Mouse (Mus musculus) small intestine, adult 2 months (tissue): ENCODE results near the gene Hlcs. TPM values are rescaled to one million over a fixed set of nuclear protein-coding genes. Genes with fewer than 3 reads are reported as not detected.
"Not testable (repeated sequence)": the region's sequence is repeated elsewhere in the genome, so short reads cannot be mapped to it uniquely, and the experiment has no call there.

Experiments
- H3K27ac ChIP-seq: fragments of 200-500 bp; 2 replicates; pipeline ENCODE4 v1.5.1; 2012; ENCODE audit warnings: low read depth, low read length, control low read depth, inconsistent platforms; ENCODE audit not compliant: insufficient read depth
- H3K27me3 ChIP-seq: fragments of 200-500 bp; 2 replicates; pipeline ENCODE4 v1.6.1; 2012; ENCODE audit warnings: mild to moderate bottlenecking, moderate library complexity, low read length, inconsistent platforms; ENCODE audit not compliant: control insufficient read depth, insufficient read depth
- H3K36me3 ChIP-seq: fragments of 200-500 bp; 2 replicates; pipeline ENCODE4 v1.6.1; 2012; ENCODE audit warnings: mild to moderate bottlenecking, low read length, control low read depth, inconsistent platforms; ENCODE audit not compliant: control insufficient read depth, insufficient read depth
- H3K4me1 ChIP-seq: fragments of 200-500 bp; 2 replicates; pipeline ENCODE4 v1.6.1; 2012; ENCODE audit warnings: low read length, inconsistent platforms, mixed read lengths; ENCODE audit not compliant: control insufficient read depth, insufficient read depth, insufficient read length
- H3K4me3 ChIP-seq: fragments of 200-500 bp; 2 replicates; pipeline ENCODE4 v1.5.1; 2012; ENCODE audit warnings: low read depth, mild to moderate bottlenecking, control low read depth, inconsistent platforms, low read length, moderate library complexity
- CTCF ChIP-seq: fragments of 200-500 bp; IDR thresholded peaks from 2 replicates; pipeline ENCODE4 v1.5.1; 2012; ENCODE audit warnings: low read depth, mild to moderate bottlenecking, control low read depth, inconsistent platforms, low read length, moderate library complexity, mixed read lengths; ENCODE audit not compliant: insufficient replicate concordance, insufficient read length; ENCODE audit errors: extremely low read depth
- POLR2A ChIP-seq: fragments of 200-500 bp; IDR thresholded peaks from 2 replicates; pipeline ENCODE4 v1.6.1; 2012; ENCODE audit warnings: low read depth, mild to moderate bottlenecking, control low read depth, inconsistent platforms, low read length, moderate library complexity
- WGBS: fragments of 180-500 bp; shearing (Covaris S2); methylation state at CpG from one replicate; pipeline ENCODE4 v1.1.7; 2018; 5-methylcytosine and 5-hydroxymethylcytosine counted together
- polyA plus RNA-seq: library from polyadenylated mRNA; depleted of rRNA; stranded (reverse); fragments of >200 nt; gene quantifications from 2 replicates; pipeline ENCODE4 v1.2.3, GENCODE M21; 2012

The Hlcs gene
- polyA plus RNA-seq, 1 experiment: 3.2 TPM

GRCm38 (mm10) chr16:94350287-94350677 is 36.9 kb upstream of the Hlcs start:
- Histone ChIP-seq H3K27me3 (no peaks in the 10 kb centered on the region), H3K36me3 (no peaks in the 10 kb centered on the region), H3K4me3 (no peak overlapping the region), H3K27ac (no peak overlapping the region), H3K4me1 (no peaks in the 10 kb centered on the region)
- no peak for TF ChIP-seq CTCF
- 78% methylated on average over 10 of the region's 10 CpGs for WGBS

GRCm38 (mm10) chr16:94349588-94350286 is 36.4 kb upstream of the Hlcs start:
- Histone ChIP-seq H3K36me3 (no peaks in the 10 kb centered on the region), H3K4me1 (no peaks in the 10 kb centered on the region), H3K4me3 (no peak overlapping the region), H3K27me3 (no peaks in the 10 kb centered on the region), H3K27ac (no peak overlapping the region)
- TF ChIP-seq CTCF (no peak), POLR2A (no peak)
- WGBS: 65% methylated on average over 11 of the region's 11 CpGs

- TF ChIP-seq POLR2A (no peak), CTCF (no peak)
- H3K4me3 ChIP-seq: no peak overlapping the region
- 77% methylated on average over 2 of the region's 2 CpGs for WGBS
- H3K36me3 ChIP-seq: no peaks in the 10 kb centered on the region
- H3K27ac ChIP-seq: no peak overlapping the region
- no peaks in the 10 kb centered on the region for H3K4me1 ChIP-seq
- no peaks in the 10 kb centered on the region for H3K27me3 ChIP-seq
Measured at GRCm38 (mm10) chr16:94348779-94349178, 35.4 kb upstream of the Hlcs start.

GRCm38 (mm10) chr16:94347080-94347731 is 33.8 kb upstream of the Hlcs start:
- no peaks in the 10 kb centered on the region for H3K4me1 ChIP-seq
- no peaks in the 10 kb centered on the region for H3K27me3 ChIP-seq
- H3K4me3 ChIP-seq: no peak overlapping the region
- H3K36me3 ChIP-seq: no peaks in the 10 kb centered on the region
- no peak overlapping the region for H3K27ac ChIP-seq
- 73% methylated on average over 7 of the region's 7 CpGs for WGBS
- no peak for TF ChIP-seq CTCF

- 61% methylated on average over 1 of the region's 1 CpGs for WGBS
- Histone ChIP-seq H3K36me3 (no peaks in the 10 kb centered on the region), H3K4me1 (no peaks in the 10 kb centered on the region), H3K27me3 (no peaks in the 10 kb centered on the region), H3K4me3 (no peak overlapping the region), H3K27ac (no peak overlapping the region)
- TF ChIP-seq POLR2A (no peak), CTCF (no peak)
Measured at GRCm38 (mm10) chr16:94345733-94346132, 32.4 kb upstream of the Hlcs start.

- WGBS: 91% methylated on average over 22 of the region's 22 CpGs
- H3K36me3 ChIP-seq, H3K4me1 ChIP-seq, H3K27me3 ChIP-seq, H3K4me3 ChIP-seq, H3K27ac ChIP-seq: not testable (repeated sequence)
Measured at GRCm38 (mm10) chr16:94339164-94340160, 26.1 kb upstream of the Hlcs start.

- no peak overlapping the region for H3K27ac ChIP-seq
- 42% methylated on average over 5 of the region's 5 CpGs for WGBS
- H3K36me3 ChIP-seq: no peaks in the 10 kb centered on the region
- H3K4me1 ChIP-seq: no peaks in the 10 kb centered on the region
- TF ChIP-seq CTCF: no peak
- TF ChIP-seq POLR2A: no peak
- H3K4me3 ChIP-seq: no peak overlapping the region
- no peaks in the 10 kb centered on the region for H3K27me3 ChIP-seq
Measured at GRCm38 (mm10) chr16:94335656-94336055, 22.3 kb upstream of the Hlcs start.
